Mouse (Mus musculus): ENCODE measurements around the gene Arhgef7. TPM values are rescaled to one million over a fixed set of nuclear protein-coding genes. Genes with fewer than 3 reads are reported as not detected.

The Arhgef7 gene
- polyA plus RNA-seq, 1 experiment from 2014 or later = 45.7 TPM

GRCm38 (mm10) chr8:11777201-11777600 lies 49.7 kb downstream of the Arhgef7 start:
- H3K36me3 ChIP-seq (ENCODE audit: control insufficient read depth, insufficient read depth, low read length) = peaks cover 7% of the 10 kb centered on the region
- no peak for ATAC-seq (ENCODE audit: low read depth)
- H3K4me3 ChIP-seq (ENCODE audit: low read depth, low read length) = no peak overlapping the region
- no peak overlapping the region for H3K4me2 ChIP-seq (ENCODE audit: low read depth, low read length)
- peaks cover 15% of the 10 kb centered on the region for H3K4me1 ChIP-seq (ENCODE audit: control insufficient read depth, insufficient read depth, low read length)
- H3K9me3 ChIP-seq (ENCODE audit: control insufficient read depth, low read length) = no peaks in the 10 kb centered on the region
- whole genome bisulfite sequencing = 68% methylated on average over 10 of the region's 10 CpGs
- no peak overlapping the region for H3K27ac ChIP-seq (replicated peaks; ENCODE audit: low read depth, low read length)
- H3K9ac ChIP-seq (ENCODE audit: low read depth, low read length) = no peak overlapping the region
- no peak for DNase-seq (ENCODE audit: low spot score)
- H3K27me3 ChIP-seq (replicated peaks; ENCODE audit: control insufficient read depth, insufficient read depth, low read length) = no peaks in the 10 kb centered on the region

- no peaks in the 10 kb centered on the region for H3K27me3 ChIP-seq (replicated peaks; ENCODE audit: control insufficient read depth, insufficient read depth, low read length)
- H3K4me3 ChIP-seq (ENCODE audit: low read depth, low read length) = no peak overlapping the region
- H3K9me3 ChIP-seq (ENCODE audit: control insufficient read depth, low read length) = no peaks in the 10 kb centered on the region
- H3K4me2 ChIP-seq (ENCODE audit: low read depth, low read length) = no peak overlapping the region
- H3K27ac ChIP-seq (replicated peaks; ENCODE audit: low read depth, low read length) = peak overlapping the region; percentile 68
- 79% methylated on average over 8 of the region's 8 CpGs for WGBS
- DNase-seq (ENCODE audit: low spot score) (peak; percentile 32), ATAC-seq (ENCODE audit: low read depth) (no peak)
- H3K36me3 ChIP-seq (ENCODE audit: control insufficient read depth, insufficient read depth, low read length) = peaks cover 18% of the 10 kb centered on the region
- H3K9ac ChIP-seq (ENCODE audit: low read depth, low read length) = no peak overlapping the region
- H3K4me1 ChIP-seq (ENCODE audit: control insufficient read depth, insufficient read depth, low read length) = peaks cover 14% of the 10 kb centered on the region
These were observed 51.3 kb downstream of the Arhgef7 start for GRCm38 (mm10) chr8:11778646-11779433.

- WGBS = 67% methylated on average over 10 of the region's 10 CpGs
- ATAC-seq (ENCODE audit: low read depth) = no peak
- Histone ChIP-seq H3K4me2 (ENCODE audit: low read depth, low read length) (peak overlapping the region; percentile 18), H3K27me3 (replicated peaks; ENCODE audit: control insufficient read depth, insufficient read depth, low read length) (no peaks in the 10 kb centered on the region), H3K4me3 (ENCODE audit: low read depth, low read length) (0 out of 2 replicates have a peak overlapping the region, but pooled peaks have one; percentile 0), H3K27ac (replicated peaks; ENCODE audit: low read depth, low read length) (peak overlapping the region; percentile 68), H3K9ac (ENCODE audit: low read depth, low read length) (no peak overlapping the region), H3K4me1 (ENCODE audit: control insufficient read depth, insufficient read depth, low read length) (peaks cover 3% of the 10 kb centered on the region; the same call in 1 of the 2 replicates), H3K9me3 (ENCODE audit: control insufficient read depth, low read length) (no peaks in the 10 kb centered on the region), H3K36me3 (ENCODE audit: control insufficient read depth, insufficient read depth, low read length) (peaks cover 20% of the 10 kb centered on the region)
- peak; percentile 15 for DNase-seq (ENCODE audit: low spot score)
These were observed 52.5 kb downstream of the Arhgef7 start for GRCm38 (mm10) chr8:11779844-11780634.

GRCm38 (mm10) chr8:11780641-11781040 lies 53.1 kb downstream of the Arhgef7 start:
- peaks cover 3% of the 10 kb centered on the region; the same call in 1 of the 2 replicates for H3K4me1 ChIP-seq (ENCODE audit: control insufficient read depth, insufficient read depth, low read length)
- H3K36me3 ChIP-seq (ENCODE audit: control insufficient read depth, insufficient read depth, low read length) = peaks cover 26% of the 10 kb centered on the region
- no peak overlapping the region for H3K27ac ChIP-seq (replicated peaks; ENCODE audit: low read depth, low read length)
- H3K9me3 ChIP-seq (ENCODE audit: control insufficient read depth, low read length) = no peaks in the 10 kb centered on the region
- DNase-seq (ENCODE audit: low spot score) (no peak), ATAC-seq (ENCODE audit: low read depth) (no peak)
- H3K27me3 ChIP-seq (replicated peaks; ENCODE audit: control insufficient read depth, insufficient read depth, low read length) = no peaks in the 10 kb centered on the region
- 0 out of 2 replicates have a peak overlapping the region, but pooled peaks have one; percentile 0 for H3K4me3 ChIP-seq (ENCODE audit: low read depth, low read length)
- 73% methylated on average over 4 of the region's 4 CpGs for WGBS
- no peak overlapping the region for H3K9ac ChIP-seq (ENCODE audit: low read depth, low read length)
- H3K4me2 ChIP-seq (ENCODE audit: low read depth, low read length) = peak overlapping the region; percentile 18; the same call in 1 of the 2 replicates

- Histone ChIP-seq H3K36me3 (ENCODE audit: control insufficient read depth, insufficient read depth, low read length) (peaks cover 35% of the 10 kb centered on the region), H3K27me3 (replicated peaks; ENCODE audit: control insufficient read depth, insufficient read depth, low read length) (no peaks in the 10 kb centered on the region), H3K4me1 (ENCODE audit: control insufficient read depth, insufficient read depth, low read length) (peaks cover 3% of the 10 kb centered on the region; the same call in 1 of the 2 replicates), H3K4me3 (ENCODE audit: low read depth, low read length) (no peak overlapping the region), H3K9ac (ENCODE audit: low read depth, low read length) (no peak overlapping the region), H3K9me3 (ENCODE audit: control insufficient read depth, low read length) (no peaks in the 10 kb centered on the region), H3K4me2 (ENCODE audit: low read depth, low read length) (no peak overlapping the region), H3K27ac (replicated peaks; ENCODE audit: low read depth, low read length) (no peak overlapping the region)
- 93% methylated on average over 6 of the region's 6 CpGs for WGBS
- no peak for ATAC-seq (ENCODE audit: low read depth)
- DNase-seq (ENCODE audit: low spot score) = no peak
These were observed 55.1 kb downstream of the Arhgef7 start for GRCm38 (mm10) chr8:11782607-11783006.

- H3K9ac ChIP-seq (ENCODE audit: low read depth, low read length) = no peak overlapping the region
- DNase-seq (ENCODE audit: low spot score) (no peak), ATAC-seq (ENCODE audit: low read depth) (no peak)
- peaks cover 35% of the 10 kb centered on the region for H3K36me3 ChIP-seq (ENCODE audit: control insufficient read depth, insufficient read depth, low read length)
- H3K9me3 ChIP-seq (ENCODE audit: control insufficient read depth, low read length) = no peaks in the 10 kb centered on the region
- no peaks in the 10 kb centered on the region for H3K27me3 ChIP-seq (replicated peaks; ENCODE audit: control insufficient read depth, insufficient read depth, low read length)
- no peak overlapping the region for H3K4me2 ChIP-seq (ENCODE audit: low read depth, low read length)
- no peak overlapping the region for H3K27ac ChIP-seq (replicated peaks; ENCODE audit: low read depth, low read length)
- no peaks in the 10 kb centered on the region; the same call in 1 of the 2 replicates for H3K4me1 ChIP-seq (ENCODE audit: control insufficient read depth, insufficient read depth, low read length)
- no peak overlapping the region for H3K4me3 ChIP-seq (ENCODE audit: low read depth, low read length)
- 87% methylated on average over 7 of the region's 7 CpGs for WGBS
These were observed 56.5 kb downstream of the Arhgef7 start for GRCm38 (mm10) chr8:11783861-11784594.

GRCm38 (mm10) chr8:11785121-11785520 lies 57.6 kb downstream of the Arhgef7 start:
- Histone ChIP-seq H3K27ac (replicated peaks; ENCODE audit: low read depth, low read length) (no peak overlapping the region), H3K36me3 (ENCODE audit: control insufficient read depth, insufficient read depth, low read length) (peaks cover 35% of the 10 kb centered on the region), H3K4me1 (ENCODE audit: control insufficient read depth, insufficient read depth, low read length) (no peaks in the 10 kb centered on the region), H3K27me3 (replicated peaks; ENCODE audit: control insufficient read depth, insufficient read depth, low read length) (no peaks in the 10 kb centered on the region), H3K9me3 (ENCODE audit: control insufficient read depth, low read length) (no peaks in the 10 kb centered on the region), H3K9ac (ENCODE audit: low read depth, low read length) (no peak overlapping the region), H3K4me2 (ENCODE audit: low read depth, low read length) (no peak overlapping the region), H3K4me3 (ENCODE audit: low read depth, low read length) (no peak overlapping the region)
- 45% methylated on average over 4 of the region's 4 CpGs for WGBS
- ATAC-seq (ENCODE audit: low read depth) = no peak
- DNase-seq (ENCODE audit: low spot score) = no peak

GRCm38 (mm10) chr8:11785539-11786046 lies 58.1 kb downstream of the Arhgef7 start:
- DNase-seq (ENCODE audit: low spot score) (no peak), ATAC-seq (ENCODE audit: low read depth) (no peak)
- no peak overlapping the region for H3K9ac ChIP-seq (ENCODE audit: low read depth, low read length)
- no peak overlapping the region for H3K27ac ChIP-seq (replicated peaks; ENCODE audit: low read depth, low read length)
- H3K36me3 ChIP-seq (ENCODE audit: control insufficient read depth, insufficient read depth, low read length) = peaks cover 35% of the 10 kb centered on the region
- H3K4me1 ChIP-seq (ENCODE audit: control insufficient read depth, insufficient read depth, low read length) = no peaks in the 10 kb centered on the region
- no peak overlapping the region for H3K4me2 ChIP-seq (ENCODE audit: low read depth, low read length)
- WGBS = 79% methylated on average over 9 of the region's 9 CpGs
- H3K9me3 ChIP-seq (ENCODE audit: control insufficient read depth, low read length) = no peaks in the 10 kb centered on the region
- H3K4me3 ChIP-seq (ENCODE audit: low read depth, low read length) = no peak overlapping the region
- no peaks in the 10 kb centered on the region for H3K27me3 ChIP-seq (replicated peaks; ENCODE audit: control insufficient read depth, insufficient read depth, low read length)

Measured in embryonic facial prominence, embryonic 14.5 days (tissue).